Mouse (Mus musculus) gastrocnemius, postnatal 14 days (tissue): ENCODE measurements around the gene Ankrd44. TPM values are rescaled to one million over a fixed set of nuclear protein-coding genes. Genes with fewer than 3 reads are reported as not detected.

Experiments used
- DNase-seq: peaks from one replicate; pipeline ENCODE4 v3.0.0; 2021; ENCODE audit warnings: mixed read lengths
- intact Hi-C: fragments of 180-260 bp; cut with DNase I; formaldehyde crosslinking; loops from one replicate; pipeline ENCODE4 v1.15.1; 2025; ENCODE audit warnings: low total_unique reads
- total RNA-seq, 2 experiments: library from RNA; stranded (reverse); gene quantifications; 2 replicates each; pipeline ENCODE4 v1.2.3; 2021

The Ankrd44 gene
- total RNA-seq, 2 experiments from 2014 or later = 7.6 to 11.4 TPM

DNA sequence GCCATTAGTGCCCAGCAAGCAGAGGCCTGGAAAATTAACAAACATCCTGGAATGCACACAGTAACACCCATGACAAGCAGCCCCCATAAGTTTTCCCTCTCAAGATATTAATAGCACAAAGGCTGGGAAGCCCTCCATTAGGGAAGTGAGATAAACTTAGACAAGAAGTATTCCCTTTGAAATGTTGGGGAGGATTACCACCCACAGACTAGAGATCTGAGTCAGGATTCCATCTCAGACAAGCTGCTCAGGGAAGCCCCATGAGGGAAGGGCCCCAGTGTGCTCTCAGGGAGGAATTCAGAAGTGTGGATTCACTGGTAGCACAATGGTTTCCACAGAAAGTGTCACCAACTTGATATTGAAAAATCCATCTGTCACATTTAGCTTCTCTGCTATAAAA, 223.3 kb downstream of the Ankrd44 start:
- DNase-seq = no peak

DNA sequence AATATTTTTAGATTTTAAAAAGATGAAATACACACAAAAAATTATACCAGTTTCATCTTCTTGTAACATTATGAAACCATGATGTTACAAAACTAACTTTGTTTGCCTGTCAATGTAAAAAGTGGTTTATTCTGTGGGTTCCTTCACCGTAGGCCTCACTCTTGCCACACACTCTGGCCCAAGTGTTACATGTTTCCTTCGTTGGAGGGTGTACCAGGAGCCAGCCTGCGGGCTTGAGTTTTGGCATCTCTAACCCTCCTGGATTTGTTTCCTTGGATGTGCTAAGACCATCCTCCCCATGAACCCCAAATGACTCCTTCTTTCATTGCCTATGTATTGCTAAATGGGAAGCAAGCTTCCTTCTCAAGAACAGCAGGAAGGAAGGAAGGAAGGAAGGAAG, 230.8 kb downstream of the Ankrd44 start:
- no peak for DNase-seq
- intact Hi-C loops = no loop called here

More for the DNA sequence above, 223.3 kb downstream of the Ankrd44 start:
- intact Hi-C loops = no loop called here

DNA sequence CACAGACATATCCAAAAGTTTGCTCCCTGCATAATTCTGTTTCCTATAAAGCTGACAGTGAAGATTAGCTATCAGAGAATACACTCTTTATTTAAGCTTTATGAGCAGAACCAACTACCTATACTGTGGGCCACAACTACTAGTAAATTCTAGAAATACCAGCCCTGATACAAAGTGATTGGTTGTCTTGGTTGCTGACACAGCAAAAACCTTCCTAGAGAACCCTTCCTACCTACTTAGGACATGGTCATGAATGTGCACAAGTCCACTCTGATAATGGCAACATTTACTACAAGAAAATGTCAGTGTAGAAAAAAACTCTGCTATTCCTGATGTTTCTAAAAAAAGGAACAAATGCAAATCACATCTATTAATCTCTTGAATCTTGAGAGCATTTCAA, 234.4 kb downstream of the Ankrd44 start:
- no peak for DNase-seq
- intact Hi-C loops = no loop called here

DNA sequence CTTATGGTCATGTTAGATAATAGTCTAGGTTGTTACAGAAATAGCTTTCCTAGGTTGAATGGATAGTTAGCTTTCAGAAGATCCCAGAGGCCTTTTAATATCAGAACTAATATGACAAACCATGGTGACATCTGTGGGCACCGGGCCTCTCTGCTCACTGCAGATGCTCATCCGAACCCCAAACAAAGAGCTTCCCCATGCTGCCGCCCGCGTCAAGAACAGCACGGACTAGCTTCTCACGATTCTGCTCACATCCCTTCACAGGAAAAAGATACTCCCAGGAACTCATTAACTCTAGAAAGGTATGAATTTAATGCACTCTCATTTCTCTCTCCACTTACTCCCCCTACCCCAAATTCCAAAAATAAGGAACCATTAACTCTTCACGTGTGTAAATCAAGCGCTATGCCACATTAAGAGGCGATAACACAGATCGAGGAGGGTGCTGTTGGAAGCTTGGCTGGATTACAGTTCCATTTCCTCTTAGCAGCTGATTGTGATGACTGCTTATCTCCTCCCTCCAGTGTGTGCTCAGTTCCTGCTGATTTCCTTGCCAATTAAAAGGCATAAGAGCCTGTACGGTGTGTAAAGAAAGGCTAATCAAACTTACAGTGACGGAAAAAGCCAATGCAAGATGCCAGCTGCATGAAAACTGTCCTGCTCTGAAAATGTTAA, 235.8 kb downstream of the Ankrd44 start:
- intact Hi-C loops = no loop called here
- no peak for DNase-seq

DNA sequence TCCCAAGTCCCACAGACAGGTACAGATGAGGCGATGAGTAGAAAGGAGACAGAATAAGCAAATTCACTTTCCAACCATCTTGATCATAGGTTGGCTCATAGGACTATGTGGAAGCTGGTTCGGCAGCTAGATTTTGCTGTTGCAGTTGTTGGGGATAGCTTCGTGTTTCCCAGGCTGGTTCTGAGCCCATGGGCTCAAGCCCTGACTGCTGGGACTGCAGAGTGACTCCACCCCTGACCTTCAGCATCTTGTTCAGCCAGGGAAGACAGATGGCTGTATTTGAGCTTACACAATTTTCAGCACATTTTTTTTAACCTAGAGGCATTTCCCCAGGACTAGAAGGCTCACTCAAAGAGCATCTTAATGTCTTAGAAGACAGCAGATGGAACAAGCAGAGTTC, 237.7 kb downstream of the Ankrd44 start:
- intact Hi-C loops = no loop called here
- DNase-seq = no peak

DNA sequence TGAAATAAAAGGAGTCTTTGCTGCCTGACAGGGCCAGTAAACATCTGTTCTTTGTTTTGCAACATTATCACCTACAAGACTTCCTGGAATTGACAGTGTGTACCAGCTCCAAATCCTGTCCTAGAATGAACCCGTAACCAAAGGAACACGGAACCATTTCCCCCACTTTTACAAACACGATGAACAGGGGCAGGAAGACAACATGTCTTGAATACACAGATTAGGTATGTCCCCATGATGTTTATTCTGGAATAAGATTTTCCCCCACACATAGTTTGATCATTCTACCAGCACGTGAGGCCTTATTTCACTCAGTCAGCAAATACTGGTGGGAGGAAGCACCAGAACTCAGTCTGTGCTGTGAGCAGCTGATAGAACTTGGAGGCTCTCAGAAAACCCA, 241.9 kb downstream of the Ankrd44 start:
- DNase-seq = no peak
- intact Hi-C loops = no loop called here

DNA sequence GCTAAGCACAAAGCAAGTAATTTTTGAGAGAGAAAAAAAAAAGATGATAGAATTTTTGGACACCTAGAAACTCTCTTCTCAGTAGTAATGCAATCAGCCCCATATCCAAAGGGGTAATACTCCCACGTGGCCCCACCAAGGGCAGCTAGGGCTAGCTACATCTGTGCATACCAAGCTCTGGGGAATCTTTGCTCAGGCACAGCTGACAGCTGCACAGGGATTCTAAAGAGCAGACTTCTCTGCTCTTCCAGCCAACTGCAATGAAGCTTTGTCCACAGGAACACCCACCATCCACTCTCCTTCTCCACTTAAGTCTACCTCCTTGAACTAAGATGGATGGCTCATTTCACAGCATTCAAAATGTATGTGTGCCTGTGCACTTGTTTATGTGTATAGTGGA, 246.6 kb downstream of the Ankrd44 start:
- intact Hi-C loops = no loop called here
- DNase-seq = no peak

DNA sequence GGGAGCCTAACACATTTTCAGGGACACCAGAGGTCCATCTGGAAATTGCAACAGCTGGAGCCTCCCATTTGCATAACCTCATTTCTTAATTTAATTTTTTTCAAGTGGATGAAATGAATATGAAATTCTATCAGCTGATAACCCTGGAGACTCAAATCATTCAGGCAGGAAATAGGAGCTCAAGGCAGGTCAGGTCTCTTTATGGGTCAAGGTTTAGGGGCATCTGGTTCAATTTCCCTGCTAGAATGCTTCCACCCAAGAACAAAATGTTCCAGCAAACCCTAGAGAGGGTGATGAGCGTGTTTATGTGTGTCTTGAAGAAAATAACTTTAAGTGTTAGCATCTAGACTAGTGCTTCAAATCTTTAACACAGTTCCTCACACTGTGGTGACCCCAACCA, 248.2 kb downstream of the Ankrd44 start:
- DNase-seq = no peak
- intact Hi-C loops = no loop called here

DNA sequence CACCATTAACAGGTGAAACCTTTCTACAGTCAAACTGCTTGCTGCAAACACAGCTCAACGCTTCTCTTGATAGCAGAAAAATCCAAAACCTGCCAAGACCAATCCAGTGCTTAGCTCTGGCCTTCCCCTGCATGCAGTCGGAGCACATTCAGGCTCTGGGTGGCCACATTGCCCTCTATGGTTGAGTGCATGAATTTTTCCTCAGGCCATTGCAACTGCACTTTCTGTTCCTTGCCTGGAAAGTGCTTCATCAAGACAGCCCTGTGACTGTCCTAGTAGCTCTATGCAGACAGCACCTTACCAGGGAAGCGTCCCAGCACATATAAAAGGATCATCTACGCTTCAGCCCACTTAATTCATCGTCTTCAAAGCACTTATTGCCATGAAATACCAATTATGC, 250.7 kb downstream of the Ankrd44 start:
- no peak for DNase-seq
- intact Hi-C loops = no loop called here

DNA sequence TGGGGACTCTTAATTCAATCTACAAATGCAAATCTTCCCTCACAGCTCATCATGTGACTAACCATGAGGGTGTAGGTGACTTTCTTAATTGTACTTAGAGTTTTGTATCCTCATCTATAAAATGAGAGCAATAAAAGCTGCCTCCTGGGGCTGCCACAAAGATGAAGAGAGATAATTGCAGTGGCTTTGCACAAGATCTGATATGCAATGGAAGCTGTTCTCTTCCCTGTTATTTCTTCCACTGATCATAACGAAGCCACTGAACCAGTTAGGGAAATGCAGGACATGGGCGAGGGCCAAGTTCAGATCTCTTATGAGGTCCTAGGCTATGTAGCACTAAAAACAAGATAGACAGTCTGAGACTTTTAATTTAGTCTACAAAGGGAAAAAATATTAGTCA, 258.2 kb downstream of the Ankrd44 start:
- DNase-seq = no peak
- intact Hi-C loops = loop anchor here (5.0 to 10.0 kb wide), 3 partner anchors 79 to 267 kb away; no protein-coding TSS in a partner anchor

DNA sequence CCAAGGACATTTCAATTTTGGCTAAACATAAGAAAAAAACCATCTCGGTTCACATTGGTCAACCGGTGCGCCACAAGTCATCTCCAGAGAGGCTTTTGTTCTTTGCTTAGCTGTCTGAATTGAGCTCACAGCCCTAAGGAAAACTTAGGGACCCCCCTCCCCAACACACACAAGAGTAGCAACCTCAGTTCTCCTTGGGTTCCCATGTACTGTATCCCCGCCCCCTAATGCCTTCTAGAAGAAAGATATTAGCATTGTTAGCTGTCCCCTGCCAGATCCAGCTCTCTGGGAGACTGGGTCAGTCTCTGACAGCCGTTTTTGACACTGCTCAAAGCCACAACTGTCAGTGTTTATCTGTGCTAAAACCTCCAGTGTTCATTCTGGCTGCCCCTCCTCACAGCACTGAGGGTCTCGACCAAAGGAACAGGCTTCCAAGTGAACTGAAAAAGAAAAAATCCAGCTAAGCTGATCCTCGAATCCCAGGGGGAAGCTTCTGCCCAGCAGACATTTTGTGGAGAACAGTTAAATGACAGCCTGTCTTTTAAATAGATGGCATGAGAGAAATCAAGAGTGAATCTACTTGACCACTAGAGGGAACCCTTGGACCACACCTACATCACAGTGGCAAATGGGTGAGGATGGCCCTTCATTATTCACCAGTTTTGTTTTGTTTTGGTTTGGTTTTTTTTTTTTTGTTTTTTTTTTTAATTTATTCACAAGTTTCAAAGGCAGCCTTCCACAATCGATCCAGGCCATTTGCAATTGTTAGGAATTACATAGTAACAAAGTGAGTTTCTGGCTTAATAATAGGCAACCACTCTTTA, 260.4 kb downstream of the Ankrd44 start:
- peak; percentile 14 for DNase-seq
- intact Hi-C loops = loop anchor here (5.0 to 10.0 kb wide), 3 partner anchors 82 to 269 kb away; no protein-coding TSS in a partner anchor

DNA sequence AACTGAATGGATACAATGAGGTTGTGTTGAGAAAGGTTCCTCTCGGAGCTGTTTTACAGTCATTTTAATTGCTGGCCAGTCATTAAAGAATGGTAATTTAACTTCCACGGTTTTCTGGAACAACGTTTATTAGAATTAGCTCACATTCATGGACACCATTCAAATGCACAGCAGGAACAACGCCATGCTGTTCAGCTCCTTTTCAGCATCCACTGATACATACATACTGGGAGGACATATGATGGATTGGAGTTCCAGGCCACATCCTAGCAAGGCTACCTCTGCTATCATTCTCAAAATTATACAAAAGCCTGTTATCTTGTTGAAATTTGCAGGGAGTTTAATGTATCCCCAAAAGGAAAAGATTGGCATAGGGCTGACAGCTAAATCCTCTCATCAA, 261.1 kb downstream of the Ankrd44 start:
- DNase-seq = no peak
- intact Hi-C loops = loop anchor here (5.0 to 10.0 kb wide), 3 partner anchors 82 to 270 kb away; no protein-coding TSS in a partner anchor

DNA sequence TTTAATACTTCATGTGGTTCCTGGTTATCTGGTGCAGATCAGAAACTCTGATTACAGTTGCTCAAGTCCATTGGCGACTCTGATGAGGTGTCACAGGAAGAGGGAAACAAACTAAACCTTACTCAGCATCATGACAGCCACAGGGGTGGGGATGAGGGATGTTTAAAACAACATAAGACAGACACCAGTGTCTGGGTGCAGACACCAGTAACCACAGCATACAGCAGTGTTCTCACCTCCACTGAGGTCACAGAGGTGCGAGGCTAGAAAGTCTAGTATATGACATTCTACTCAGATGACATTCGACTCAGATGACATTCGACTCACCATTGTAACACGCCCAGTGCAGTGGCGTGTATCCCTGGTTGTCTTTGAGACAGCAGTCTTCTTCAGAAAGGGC, 265.5 kb downstream of the Ankrd44 start:
- intact Hi-C loops = loop anchor here (10.0 kb wide), 1 partner anchor 274 kb away; no protein-coding TSS in a partner anchor

DNA sequence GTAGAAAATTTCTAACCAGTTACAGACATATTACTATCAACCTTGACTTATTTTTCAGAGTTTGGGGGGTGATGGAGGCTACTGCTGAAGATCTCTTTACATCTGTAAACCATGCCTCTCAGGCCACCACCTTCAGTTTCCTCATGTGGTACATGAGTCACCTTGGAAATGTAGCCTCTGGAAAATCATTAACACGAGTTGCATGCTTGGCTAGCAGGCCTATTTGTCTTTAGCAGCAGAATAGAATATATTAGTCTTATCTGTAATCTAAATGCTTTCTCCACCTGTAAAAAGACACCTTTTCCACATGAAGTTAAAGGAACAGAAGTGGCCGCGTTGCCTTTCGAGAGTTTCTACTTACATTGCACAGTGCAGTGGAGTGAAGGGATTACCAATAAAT, 267.6 kb downstream of the Ankrd44 start:
- intact Hi-C loops = no loop called here
- DNase-seq = no peak

More for the DNA sequence above, 265.5 kb downstream of the Ankrd44 start:
- no peak for DNase-seq

DNA sequence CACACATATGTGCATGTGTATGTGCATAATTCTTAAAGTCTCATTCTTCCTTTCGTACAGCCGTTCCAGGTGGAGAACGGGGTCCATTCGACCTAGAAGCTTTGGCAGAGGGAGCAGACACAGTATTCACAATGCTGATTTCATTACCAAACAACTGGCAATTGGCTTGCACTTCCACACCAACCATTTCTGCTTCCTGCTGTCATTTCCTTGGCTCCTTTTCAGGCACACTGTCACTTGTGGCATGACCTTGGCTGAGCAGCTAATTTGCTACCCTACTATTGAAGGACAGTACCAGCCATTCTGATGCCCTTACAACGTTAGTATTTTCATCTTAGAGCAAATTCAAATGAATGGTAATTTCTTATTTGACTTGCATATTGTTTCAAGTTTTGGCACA, 277.9 kb downstream of the Ankrd44 start:
- intact Hi-C loops = no loop called here
- no peak for DNase-seq

DNA sequence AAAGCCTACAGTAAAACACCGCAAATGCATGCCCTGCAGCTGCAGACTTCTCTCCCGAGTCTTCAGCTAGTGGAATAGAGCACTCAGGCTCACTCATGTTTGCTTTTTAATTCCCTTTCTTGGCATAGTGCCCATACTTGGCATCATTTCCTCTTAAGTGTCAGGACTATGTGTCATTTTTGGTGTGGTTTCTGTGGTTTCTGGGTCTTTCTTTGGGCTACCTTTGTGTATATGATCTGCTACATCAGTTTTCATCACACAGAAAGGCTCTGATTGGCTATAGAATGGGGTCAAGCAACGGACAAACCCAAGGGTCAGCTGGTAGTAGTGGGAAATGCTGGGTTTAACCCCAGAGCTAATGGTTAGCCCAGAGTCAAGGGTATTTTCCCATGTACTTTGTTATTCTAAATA, 278.8 kb downstream of the Ankrd44 start:
- intact Hi-C loops = no loop called here
- no peak for DNase-seq

DNA sequence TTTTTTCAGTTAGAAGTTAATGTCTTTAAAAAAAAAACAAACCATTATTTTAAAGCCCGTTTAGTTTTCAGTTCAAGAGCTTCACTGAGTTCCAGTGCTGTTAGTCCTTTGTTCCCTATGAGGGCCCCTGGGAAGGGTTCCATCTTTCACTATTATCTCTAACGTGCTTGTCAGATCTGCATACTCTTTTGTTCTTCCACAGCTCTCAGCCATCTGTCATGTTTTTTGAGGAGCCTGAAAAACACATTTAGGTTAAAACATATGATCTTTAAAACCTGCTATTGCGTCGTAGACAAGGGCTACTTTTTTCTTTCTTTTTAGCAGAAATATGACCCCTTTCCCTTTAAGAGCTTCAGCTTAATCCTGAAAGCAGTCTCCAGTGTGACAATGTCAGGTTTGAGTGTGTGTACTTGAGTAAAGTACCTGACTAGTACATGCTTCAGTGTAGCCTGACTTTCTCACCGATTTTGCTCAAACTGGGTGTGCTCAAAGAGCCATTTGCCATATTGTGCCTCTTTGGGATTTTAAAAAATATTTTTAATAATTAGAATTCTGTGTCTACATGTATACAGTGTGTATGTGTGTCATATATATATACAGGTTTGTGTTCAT, 285.9 kb downstream of the Ankrd44 start:
- DNase-seq = no peak
- intact Hi-C loops = no loop called here

DNA sequence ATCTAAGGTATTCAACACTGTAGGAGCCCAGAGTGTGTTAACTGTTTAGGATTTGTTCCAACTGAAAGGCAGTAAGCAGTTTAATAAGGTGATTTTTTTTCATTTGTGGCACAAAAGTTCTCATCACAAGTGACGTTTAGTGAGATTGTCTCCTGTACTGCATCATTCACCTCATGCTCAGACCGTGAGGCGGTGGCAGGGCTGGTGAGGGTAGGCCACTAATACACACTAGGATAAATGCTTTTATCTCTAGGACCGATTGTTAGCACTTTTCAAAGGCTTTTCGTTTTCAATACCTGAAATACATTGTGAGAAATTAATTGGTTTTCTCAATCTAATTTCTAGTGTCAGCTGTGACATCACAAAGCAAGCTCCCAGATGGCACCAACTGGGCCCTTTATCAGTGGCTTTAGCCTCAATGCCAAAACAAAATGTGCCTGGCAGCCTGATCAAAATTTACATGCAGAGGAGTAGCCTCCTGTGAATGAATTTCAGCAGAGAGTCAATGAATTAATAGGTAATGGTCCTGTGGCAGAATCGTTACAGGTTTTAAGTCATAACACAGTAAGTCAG, 286.6 kb downstream of the Ankrd44 start:
- no peak for DNase-seq
- intact Hi-C loops = no loop called here

DNA sequence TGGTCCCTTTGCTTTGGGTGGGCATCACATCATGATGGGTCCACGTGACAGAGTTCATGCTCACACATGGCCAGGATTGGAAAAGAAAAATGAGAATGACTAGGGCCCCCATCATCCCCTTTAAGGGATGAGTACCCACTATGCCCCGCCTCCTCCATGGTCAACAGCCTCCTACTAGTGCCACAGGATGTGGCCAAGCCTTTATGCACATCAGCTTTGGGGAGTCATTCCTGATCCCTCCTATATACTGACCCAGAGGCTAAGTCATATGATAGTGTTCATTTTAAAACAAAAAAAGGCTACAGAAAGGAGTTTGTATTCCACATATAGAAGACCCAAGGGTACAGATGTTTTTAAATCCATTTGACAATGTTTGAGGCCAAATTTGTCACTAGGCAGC, 287.1 kb downstream of the Ankrd44 start:
- no peak for DNase-seq
- intact Hi-C loops = no loop called here

DNA sequence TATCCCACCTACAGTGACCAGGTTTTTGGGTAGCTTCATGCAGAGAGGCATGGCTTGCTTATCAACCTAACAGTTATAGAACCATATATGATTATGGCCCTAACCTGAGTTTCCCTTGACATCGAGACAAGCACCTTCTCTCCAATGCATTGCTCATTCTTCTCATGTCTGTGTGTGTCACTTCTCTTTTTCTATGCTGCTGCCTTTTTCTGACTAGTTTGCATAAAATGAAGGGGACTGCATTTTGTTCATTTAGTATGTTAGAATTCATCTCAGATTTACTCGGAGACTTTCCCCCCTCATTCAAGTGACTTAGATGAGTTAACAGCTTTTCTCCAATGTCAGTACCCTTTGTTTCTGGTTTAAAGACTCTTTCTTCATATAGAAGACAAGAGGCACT, 288.8 kb downstream of the Ankrd44 start:
- intact Hi-C loops = no loop called here

More for the DNA sequence above, 288.8 kb downstream of the Ankrd44 start:
- DNase-seq = no peak
